ENCODE assay signal across 8 mouse cellular contexts in the genomic region with DNA sequence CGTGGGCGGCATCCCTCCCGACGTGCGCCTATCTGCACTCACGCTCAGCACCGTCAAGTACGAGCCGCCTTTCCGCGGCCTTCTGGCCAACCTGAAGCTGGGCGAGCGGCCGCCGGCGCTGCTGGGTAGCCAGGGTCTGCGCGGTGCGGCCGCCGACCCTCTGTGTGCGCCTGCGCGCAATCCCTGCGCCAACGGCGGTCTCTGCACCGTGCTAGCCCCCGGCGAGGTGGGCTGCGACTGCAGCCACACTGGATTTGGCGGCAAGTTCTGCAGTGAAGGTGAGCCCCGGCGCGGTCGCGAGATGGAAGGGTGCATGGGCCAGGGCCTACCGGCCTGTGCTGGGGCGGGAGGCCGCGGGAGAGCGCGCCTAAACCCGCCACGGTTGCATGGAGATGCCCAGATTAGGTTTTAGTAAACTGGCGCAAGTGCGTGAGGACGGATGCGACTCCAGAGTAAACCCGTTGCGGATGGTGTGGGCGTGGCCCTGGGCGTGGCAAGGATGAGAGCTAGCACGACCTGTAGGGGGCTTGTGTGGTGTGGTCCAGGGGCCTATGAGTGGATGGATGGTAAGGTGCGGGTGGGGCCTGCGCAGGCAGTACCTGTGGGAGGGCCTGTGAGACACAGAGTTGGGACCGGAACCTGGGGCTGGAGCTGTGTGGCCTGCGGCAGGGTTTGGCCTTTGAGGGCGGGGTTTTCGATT. TPM values are rescaled to one million over a fixed set of nuclear protein-coding genes. Genes with fewer than 3 reads are reported as not detected.
A peak's percentile ranks its signal among the peaks of the same experiment; 100 is the strongest.
DNase-seq lines count a peak whose midpoint lies in the region; ATAC-seq and TF ChIP-seq lines count a peak whose summit lies in the region.

No protein-coding gene starts in this region.

- no peak overlapping the region for H3K9ac ChIP-seq in heart, embryonic 12.5 days
- no peak overlapping the region for H3K9ac ChIP-seq in heart, adult 2 months (ENCODE audit: low read depth, low read length)
- peak overlapping the region; percentile 41 for H3K9ac ChIP-seq in hindbrain, postnatal 0 days (replicated peaks; ENCODE audit: low read length)
- peak overlapping the region; percentile 43 for H3K9ac ChIP-seq in midbrain, embryonic 14.5 days (replicated peaks; ENCODE audit: low read length)

- no peak for TF ChIP-seq POLR2A in heart, adult 2 months (IDR thresholded peaks at IDR 0.05; ENCODE audit: insufficient read depth, low read depth, low read length)

- no peaks in the 10 kb centered on the region for H3K9me3 ChIP-seq in heart, embryonic 12.5 days (replicated peaks)
- H3K9me3 ChIP-seq in hindbrain, postnatal 0 days (ENCODE audit: low read length), result no peaks in the 10 kb centered on the region
- no peaks in the 10 kb centered on the region for H3K9me3 ChIP-seq in midbrain, embryonic 14.5 days (ENCODE audit: control insufficient read depth, low read length)

- WGBS in heart, embryonic 12.5 days, result under 1% methylated on average over 60 of the region's 60 CpGs
- 2% methylated on average over 60 of the region's 60 CpGs for WGBS in heart, adult 2 months
- 8% methylated on average over 60 of the region's 60 CpGs for WGBS in hindbrain, postnatal 0 days
- WGBS in midbrain, embryonic 14.5 days, result 1% methylated on average over 60 of the region's 60 CpGs

- DNase-seq in heart, adult 2 months, result no peak
- DNase-seq in c-Kit-positive CD71-negative TER-119-negative erythroid progenitor cells, embryonic 14.5 days (ENCODE audit: low read depth), result peak; percentile 44
- DNase-seq in hindbrain, postnatal 0 days (ENCODE audit: low spot score), result no peak
- DNase-seq in midbrain, embryonic 14.5 days, result peak; percentile 61
- DNase-seq in thymus, postnatal 14 days, result peak; percentile 83
- no peak for DNase-seq in adrenal gland, adult 2 months
- no peak for DNase-seq in right cerebral cortex, postnatal 4 days

- H3K27me3 ChIP-seq in heart, embryonic 12.5 days (replicated peaks), result peaks cover 96% of the 10 kb centered on the region
- H3K27me3 ChIP-seq in heart, adult 2 months (ENCODE audit: control insufficient read depth, insufficient read depth, low read length), result peaks cover 24% of the 10 kb centered on the region
- no peaks in the 10 kb centered on the region for H3K27me3 ChIP-seq in hindbrain, postnatal 0 days (ENCODE audit: insufficient read depth, low read length)
- peaks cover 28% of the 10 kb centered on the region; the same call in 1 of the 2 replicates for H3K27me3 ChIP-seq in midbrain, embryonic 14.5 days (ENCODE audit: control insufficient read depth, insufficient read depth, low read length)

- peak overlapping the region; percentile 54 for H3K4me2 ChIP-seq in heart, embryonic 12.5 days
- peak overlapping the region; percentile 53 for H3K4me2 ChIP-seq in hindbrain, postnatal 0 days (ENCODE audit: low read depth, low read length)
- H3K4me2 ChIP-seq in midbrain, embryonic 14.5 days (ENCODE audit: low read length), result peak overlapping the region; percentile 53

- no peaks in the 10 kb centered on the region for H3K36me3 ChIP-seq in heart, embryonic 12.5 days
- no peaks in the 10 kb centered on the region for H3K36me3 ChIP-seq in heart, adult 2 months (ENCODE audit: control insufficient read depth, insufficient read depth, low read length)
- H3K36me3 ChIP-seq in hindbrain, postnatal 0 days (ENCODE audit: insufficient read depth, low read length), result no peaks in the 10 kb centered on the region
- peaks cover 17% of the 10 kb centered on the region for H3K36me3 ChIP-seq in midbrain, embryonic 14.5 days (ENCODE audit: control insufficient read depth, insufficient read depth, low read length)

- no peak overlapping the region for H3K27ac ChIP-seq in heart, embryonic 12.5 days (ENCODE audit: poor library complexity, severe bottlenecking)
- H3K27ac ChIP-seq in heart, adult 2 months, result no peak overlapping the region
- H3K27ac ChIP-seq in hindbrain, postnatal 0 days, result no peak overlapping the region
- H3K27ac ChIP-seq in midbrain, embryonic 14.5 days (replicated peaks; ENCODE audit: low read depth, low read length), result no peak overlapping the region

- no peak for TF ChIP-seq CTCF in heart, adult 2 months (IDR thresholded peaks at IDR 0.05)
- peak; percentile 32 for TF ChIP-seq CTCF in hindbrain, postnatal 0 days (IDR thresholded peaks at IDR 0.05; ENCODE audit: low read depth)

- peaks cover 17% of the 10 kb centered on the region for H3K4me1 ChIP-seq in heart, embryonic 12.5 days (replicated peaks)
- no peaks in the 10 kb centered on the region for H3K4me1 ChIP-seq in heart, adult 2 months (ENCODE audit: control insufficient read depth, insufficient read depth, low read length)
- peaks cover 33% of the 10 kb centered on the region for H3K4me1 ChIP-seq in hindbrain, postnatal 0 days (ENCODE audit: insufficient read depth, low read length)
- peaks cover 76% of the 10 kb centered on the region for H3K4me1 ChIP-seq in midbrain, embryonic 14.5 days (ENCODE audit: control insufficient read depth, insufficient read depth, low read length)

- intact Hi-C loops in heart, adult 2 months (cut with DNase I), result no loop called here

- H3K79me2 ChIP-seq in heart, adult 2 months (replicated peaks; ENCODE audit: control insufficient read depth, insufficient read depth, low read length), result no peaks in the 10 kb centered on the region

- no peak for TF ChIP-seq EP300 in heart, adult 2 months (IDR thresholded peaks at IDR 0.05; ENCODE audit: insufficient read depth, low read depth, low read length)

- ATAC-seq in heart, embryonic 12.5 days (ENCODE audit: insufficient number of reproducible peaks, low FRiP score), result peak; percentile 26; the same call in 1 of the 2 replicates
- 0 out of 2 replicates have a peak, but pooled peaks have one; percentile 30 for ATAC-seq in hindbrain, postnatal 0 days
- ATAC-seq in midbrain, embryonic 14.5 days (ENCODE audit: low FRiP score, low TSS enrichment), result 0 out of 2 replicates have a peak, but pooled peaks have one; percentile 35

- peak overlapping the region; percentile 26 for H3K4me3 ChIP-seq in heart, embryonic 12.5 days
- no peak overlapping the region for H3K4me3 ChIP-seq in heart, adult 2 months
- H3K4me3 ChIP-seq in hindbrain, postnatal 0 days (ENCODE audit: low read length), result peak overlapping the region; percentile 28
- peak overlapping the region; percentile 28 for H3K4me3 ChIP-seq in midbrain, embryonic 14.5 days (replicated peaks; ENCODE audit: low read depth, low read length)

RNA-seq across cellular contexts. Expression of a gene that starts 10.1 kb away (rescaled TPM):
- polyA plus RNA-seq in heart, embryonic 12.5 days (2016; fragmentation: Nextera tagmentation; extraction: Ambion mirVana), result 0.26 and 0.52 TPM in 2 replicates
- total RNA-seq in heart, adult 2 months (2021), result 1 to 10 TPM; 4.5 to 5.2 TPM
- polyA plus RNA-seq in heart, adult 2 months (2012; rRNA removed), result 3.4 TPM in 2 replicates
- 355 and 426 TPM in 2 replicates for total RNA-seq in hindbrain, postnatal 0 days (2014; rRNA removed)
- polyA plus RNA-seq in hindbrain, postnatal 0 days (2015; fragmentation: Nextera tagmentation; extraction: Ambion mirVana), result 54.4 and 60.4 TPM in 2 replicates
- 54.1 and 105 TPM in 2 replicates for polyA plus RNA-seq in midbrain, embryonic 14.5 days (2014; fragmentation: Nextera tagmentation; extraction: Ambion mirVana)
- 10 to 100 TPM; 12.1 to 14.0 TPM for total RNA-seq in adrenal gland, adult 2 months (2021)
- polyA plus RNA-seq in adrenal gland, adult 2 months (2012; rRNA removed), result 14.3 and 18.1 TPM in 2 replicates

RNA-seq across cellular contexts. Expression of a gene that starts 29.5 kb away (rescaled TPM):
- polyA plus RNA-seq in heart, embryonic 12.5 days (2016; fragmentation: Nextera tagmentation; extraction: Ambion mirVana), result 43.8 and 45.8 TPM in 2 replicates
- 10 to 100 TPM; 43.3 to 48.0 TPM for total RNA-seq in heart, adult 2 months (2021)
- polyA plus RNA-seq in heart, adult 2 months (2012; rRNA removed), result 90.1 and 97.2 TPM in 2 replicates
- 250 and 283 TPM in 2 replicates for total RNA-seq in hindbrain, postnatal 0 days (2014; rRNA removed)
- 230 and 252 TPM in 2 replicates for polyA plus RNA-seq in hindbrain, postnatal 0 days (2015; fragmentation: Nextera tagmentation; extraction: Ambion mirVana)
- polyA plus RNA-seq in midbrain, embryonic 14.5 days (2014; fragmentation: Nextera tagmentation; extraction: Ambion mirVana), result 32.9 and 58.5 TPM in 2 replicates
- 10 to 100 TPM; 31.4 to 37.0 TPM for total RNA-seq in adrenal gland, adult 2 months (2021)
- polyA plus RNA-seq in adrenal gland, adult 2 months (2012; rRNA removed), result 79.6 and 84.5 TPM in 2 replicates

RNA-seq across cellular contexts. Expression of a gene that starts 44.5 kb away (rescaled TPM):
- 224 and 234 TPM in 2 replicates for polyA plus RNA-seq in heart, embryonic 12.5 days (2016; fragmentation: Nextera tagmentation; extraction: Ambion mirVana)
- total RNA-seq in heart, adult 2 months (2021), result 1,000 to 10,000 TPM; 1,101 to 1,298 TPM
- polyA plus RNA-seq in heart, adult 2 months (2012; rRNA removed), result 1,120 and 1,632 TPM in 2 replicates
- total RNA-seq in hindbrain, postnatal 0 days (2014; rRNA removed), result 11.9 and 18.3 TPM in 2 replicates
- polyA plus RNA-seq in hindbrain, postnatal 0 days (2015; fragmentation: Nextera tagmentation; extraction: Ambion mirVana), result 10.4 and 12.6 TPM in 2 replicates
- polyA plus RNA-seq in midbrain, embryonic 14.5 days (2014; fragmentation: Nextera tagmentation; extraction: Ambion mirVana), result 2.0 and 2.9 TPM in 2 replicates
- 10 to 100 TPM; 48.3 to 94.0 TPM for total RNA-seq in adrenal gland, adult 2 months (2021)
- polyA plus RNA-seq in adrenal gland, adult 2 months (2012; rRNA removed), result 97.8 and 115 TPM in 2 replicates

Comparison
In these comparisons a context has a peak if more than half of its experiments do, and no peak if none do; other contexts are left out.
1. H3K9ac ChIP-seq: peak in hindbrain, postnatal 0 days (single experiment) and midbrain, embryonic 14.5 days (single experiment); none in heart, embryonic 12.5 days (single experiment) and heart, adult 2 months (single experiment).
2. DNase-seq: peak in c-Kit-positive CD71-negative TER-119-negative erythroid progenitor cells, embryonic 14.5 days (single experiment), midbrain, embryonic 14.5 days (single experiment) and thymus, postnatal 14 days (single experiment); none in heart, adult 2 months (0 of 2), hindbrain, postnatal 0 days (single experiment), adrenal gland, adult 2 months (single experiment) and right cerebral cortex, postnatal 4 days (single experiment).
3. Peak in every context shown above with its lines, with median percentiles within 50 percentile points of each other: ATAC-seq and H3K4me2 ChIP-seq.